Mouse (Mus musculus) c-Kit-positive CD71-positive TER-119-positive erythroid progenitor cells, embryonic 14.5 days (primary cell): ENCODE measurements at regions not wholly inside any gene's neighbourhood (a gene's known extent, or its start where the extent isn't known, plus 50 kb on each side); places are given as distances from the start of the nearest gene placed in this dataset.
"Not testable (repeated sequence)": the region's sequence is repeated elsewhere in the genome, so short reads cannot be mapped to it uniquely, and the experiment has no call there.

ENCODE experiments used
- DNase-seq: peaks from one replicate; pipeline ENCODE4 v3.0.0-alpha.2; 2013; ENCODE audit warnings: low spot score

GRCm38 (mm10) chr13:113485511-113485910, 132.9 kb downstream of the Snx18 start:
- no peak for DNase-seq

DNA sequence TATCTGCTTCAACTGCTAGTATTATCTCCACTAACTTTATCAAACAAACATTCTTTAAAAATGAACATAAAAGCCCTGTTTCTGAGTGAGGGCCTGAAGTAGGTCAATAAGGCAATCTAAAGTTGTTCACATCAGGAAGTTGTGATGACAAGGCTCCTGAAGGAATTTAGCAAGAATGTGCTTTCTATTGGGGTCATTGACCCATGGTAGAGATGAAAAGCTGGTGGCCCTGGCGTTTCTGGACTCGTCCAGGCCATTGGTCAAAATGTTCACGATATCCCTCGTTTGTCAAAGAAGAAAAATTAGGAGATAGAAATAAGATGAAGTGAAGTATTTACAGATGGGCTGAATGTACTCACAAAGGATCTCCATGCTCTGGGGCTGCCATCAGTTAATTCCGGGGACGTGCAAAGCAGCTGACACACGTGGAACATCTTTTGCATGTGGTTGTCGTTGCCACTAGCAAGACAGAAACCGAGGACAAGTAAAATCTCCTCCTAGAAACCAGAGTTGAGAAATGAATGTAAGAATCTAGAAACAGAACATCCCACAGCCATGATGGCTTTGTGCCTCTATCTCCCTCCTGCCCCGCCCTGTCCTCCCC, 134.1 kb downstream of the Snx18 start:
- no peak for DNase-seq

- no peak for DNase-seq
Measured at GRCm38 (mm10) chr13:113482911-113483310, 135.5 kb downstream of the Snx18 start.

GRCm38 (mm10) chr13:113477901-113478510, 140.4 kb downstream of the Snx18 start:
- DNase-seq: no peak

GRCm38 (mm10) chr13:113470822-113471557, 147.4 kb downstream of the Snx18 start:
- no peak for DNase-seq

DNA sequence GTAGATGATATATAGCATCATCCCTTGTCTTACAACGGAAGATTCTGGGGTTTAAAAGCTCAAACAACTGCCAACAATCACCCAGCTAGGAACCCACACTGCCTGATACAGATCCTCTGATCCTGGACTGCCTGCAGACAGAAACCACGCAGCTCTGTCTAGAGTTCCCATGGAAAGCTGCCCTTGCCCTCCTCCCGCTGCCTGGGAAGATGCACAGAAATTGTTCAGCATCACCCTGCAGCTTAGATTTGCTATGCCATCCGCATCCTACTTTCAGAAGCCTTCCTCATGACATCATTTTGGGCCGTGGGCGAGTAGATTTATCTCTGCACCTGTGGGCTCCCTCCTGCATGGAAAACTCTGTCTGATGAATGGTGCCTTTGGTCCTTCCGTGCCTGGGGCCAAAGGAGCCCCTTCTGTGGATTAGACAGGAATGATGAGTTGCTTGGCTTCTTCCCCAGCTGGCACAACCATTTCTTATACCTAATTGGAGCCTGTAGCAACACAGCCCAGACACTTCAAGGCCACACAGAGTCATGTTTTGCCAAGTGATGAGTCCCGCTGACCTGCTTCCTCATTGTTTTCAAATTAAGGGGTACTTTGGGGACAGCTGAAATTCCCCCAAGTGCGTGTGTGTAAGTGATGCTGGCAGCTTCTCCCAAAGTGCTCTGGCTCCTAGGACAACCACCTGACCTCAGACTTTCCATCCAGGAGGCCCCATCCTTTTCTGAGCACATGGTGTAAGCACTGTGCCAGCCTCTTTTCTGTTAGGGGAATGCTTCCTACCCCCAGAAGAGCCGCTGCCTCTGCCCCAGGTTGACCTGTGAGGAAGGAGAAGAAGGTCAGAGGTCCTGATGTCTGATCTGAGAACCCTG, 153.9 kb downstream of the Snx18 start:
- DNase-seq: no peak

- DNase-seq: no peak
Measured at GRCm38 (mm10) chr13:113463420-113463819, 154.9 kb downstream of the Snx18 start.

DNA sequence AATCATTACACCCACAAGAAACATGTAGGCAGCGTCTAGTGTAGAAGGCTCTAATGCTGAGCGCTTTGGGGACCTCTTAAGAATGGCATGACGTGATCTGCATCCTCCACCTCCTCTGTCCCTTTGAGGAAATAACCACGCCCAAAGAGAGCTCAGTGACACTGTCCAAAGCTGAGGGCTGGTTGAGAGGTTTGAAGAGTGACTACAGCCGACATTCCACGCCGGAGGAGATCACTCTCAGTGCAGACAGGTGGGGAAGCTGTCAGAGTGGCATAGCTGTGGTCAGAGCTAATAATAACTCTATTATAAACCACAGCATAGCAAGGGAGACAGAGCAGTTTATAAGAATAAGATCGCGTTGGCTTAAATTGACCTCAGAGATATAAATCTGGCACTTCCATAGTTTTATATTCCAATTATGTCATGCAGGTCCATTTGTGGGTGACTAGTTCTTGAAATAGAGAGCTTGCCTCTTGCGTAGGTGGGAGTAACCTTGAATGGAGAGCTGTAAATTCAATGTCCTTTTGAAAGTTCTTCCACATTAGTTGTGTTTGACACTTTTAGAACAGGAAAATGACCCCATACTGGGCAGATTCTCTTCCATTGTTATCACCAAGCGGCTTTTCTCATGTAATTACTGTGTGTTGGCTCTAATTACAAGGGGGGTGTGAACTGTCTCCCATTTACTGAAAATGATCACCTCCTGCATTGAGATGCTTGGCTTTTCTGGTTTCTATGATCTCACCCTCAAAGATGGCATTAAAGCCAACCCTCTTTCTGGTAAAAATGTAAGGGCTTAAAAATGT, 161.7 kb downstream of the BC067074 start:
- no peak for DNase-seq

DNA sequence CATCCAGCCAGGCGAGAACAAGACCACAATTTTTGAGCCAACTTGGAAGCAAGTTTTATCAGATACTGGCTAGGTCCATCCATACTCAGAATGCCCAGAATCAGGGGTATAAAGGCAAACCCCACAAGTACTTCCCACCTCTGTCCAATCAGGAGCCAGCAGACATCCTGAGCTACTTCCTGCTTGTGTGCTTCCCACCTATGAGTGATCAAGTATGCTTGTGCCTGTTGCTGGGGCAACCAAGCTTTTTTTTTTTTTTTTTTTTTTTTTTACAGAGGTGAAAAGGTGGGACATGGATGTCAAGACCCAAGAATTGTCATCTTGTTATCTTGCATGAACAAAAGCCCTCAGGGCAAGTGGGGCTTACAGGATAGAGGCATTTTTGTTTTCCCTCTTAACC, 155.4 kb downstream of the BC067074 start:
- DNase-seq: no peak

DNA sequence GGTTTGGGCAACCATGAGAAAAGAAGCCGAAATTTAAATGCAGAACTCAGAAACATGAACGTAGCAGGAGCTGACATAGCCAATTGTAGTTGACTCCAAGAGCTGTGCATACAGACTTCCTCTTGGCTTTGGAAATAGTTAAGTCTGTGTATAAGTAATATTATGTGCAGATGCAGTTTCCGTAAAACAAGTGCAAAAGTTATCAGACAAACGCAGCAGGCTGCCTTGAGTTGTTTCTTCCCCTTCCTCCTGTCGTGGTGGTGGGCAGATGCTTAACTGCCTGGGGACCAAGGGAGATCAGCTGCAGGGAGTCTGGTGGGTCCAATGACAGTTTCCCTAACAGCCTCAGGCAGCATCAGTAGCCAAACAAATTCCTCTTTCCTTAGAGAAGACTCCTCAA, 153.3 kb downstream of the BC067074 start:
- DNase-seq: no peak

- DNase-seq: not testable (repeated sequence)
Measured at GRCm38 (mm10) chr13:113444481-113444880, 151.5 kb downstream of the BC067074 start.

DNA sequence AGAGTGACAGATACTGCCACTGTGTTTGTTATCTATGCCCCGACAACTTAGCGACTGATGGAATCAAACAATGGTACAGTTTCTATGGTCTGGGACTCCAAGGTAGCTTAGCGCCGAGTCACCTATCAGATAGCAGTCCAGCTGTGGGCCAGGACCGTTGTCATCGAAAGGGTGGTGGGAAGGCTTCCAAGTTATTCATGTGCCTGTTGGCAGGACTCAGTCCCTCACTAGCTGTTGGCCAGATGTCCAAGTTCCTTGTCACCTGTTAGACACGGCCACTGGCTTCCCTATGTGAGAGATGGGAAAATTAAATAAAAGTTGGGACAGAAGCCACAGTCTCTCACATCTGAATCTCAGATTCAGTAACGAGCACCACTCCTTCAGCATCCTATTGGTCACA, 150.1 kb downstream of the BC067074 start:
- no peak for DNase-seq

- no peak for DNase-seq
Measured at GRCm38 (mm10) chr13:113442169-113442568, 149.2 kb downstream of the BC067074 start.

- no peak for DNase-seq
Measured at GRCm38 (mm10) chr13:113440137-113440536, 147.2 kb downstream of the BC067074 start.

GRCm38 (mm10) chr13:113439516-113439915, 146.6 kb downstream of the BC067074 start:
- no peak for DNase-seq

GRCm38 (mm10) chr13:113438872-113439271, 145.9 kb downstream of the BC067074 start:
- no peak for DNase-seq

DNA sequence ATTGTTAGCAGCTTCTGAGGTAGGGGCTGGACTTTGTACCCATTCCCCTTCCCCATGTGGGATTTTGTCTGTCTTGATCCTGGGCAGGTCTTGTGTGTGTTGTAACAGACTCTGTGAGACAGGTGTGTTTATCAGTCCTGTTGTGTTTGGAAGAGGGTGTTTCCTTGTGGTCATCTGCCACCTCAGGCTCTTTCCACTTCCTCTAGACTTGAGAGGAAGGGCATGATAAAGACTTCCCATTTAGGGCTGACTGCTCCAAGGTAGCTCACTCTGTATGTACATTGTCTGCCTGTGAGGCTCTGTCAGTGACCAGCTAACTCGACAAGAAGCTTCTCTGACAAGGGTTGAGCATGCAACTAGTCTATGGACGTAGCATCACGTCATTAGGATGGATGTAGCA, 143.3 kb downstream of the BC067074 start:
- no peak for DNase-seq

DNA sequence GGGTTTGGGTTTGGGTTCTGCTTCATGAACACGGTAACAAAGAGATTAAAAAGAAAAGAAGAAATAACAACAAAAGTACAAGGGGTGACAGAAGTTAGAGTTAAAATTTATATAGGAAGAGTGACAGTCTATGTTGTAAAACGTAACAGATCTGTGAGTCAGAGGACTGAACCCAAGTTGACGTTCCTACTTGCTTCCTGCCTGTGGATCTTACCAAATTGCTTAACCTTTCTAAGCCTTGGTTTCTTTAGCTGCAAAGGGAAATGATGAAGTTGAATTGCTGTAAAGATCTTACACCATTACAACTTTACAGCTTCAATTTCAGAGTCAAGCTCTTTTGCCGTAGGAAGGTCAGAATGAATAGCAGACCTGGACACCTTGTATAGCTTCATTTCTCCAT, 142.2 kb downstream of the BC067074 start:
- DNase-seq: no peak

- DNase-seq: no peak
Measured at GRCm38 (mm10) chr13:113433456-113433855, 140.5 kb downstream of the BC067074 start.

GRCm38 (mm10) chr13:113429615-113430014, 136.7 kb downstream of the BC067074 start:
- peak; percentile 5 for DNase-seq
